Mouse (Mus musculus) bone marrow macrophage, adult 2 months (primary cell): Measurements from ENCODE around the gene Arhgef1. TPM values are rescaled to one million over a fixed set of nuclear protein-coding genes. Genes with fewer than 3 reads are reported as not detected.

Experiments
- H3K27ac ChIP-seq: 2 replicates; pipeline ENCODE4 v1.5.1; 2012; ENCODE audit warnings: low read depth, low read length; ENCODE audit not compliant: insufficient read depth
- H3K4me1 ChIP-seq: 2 replicates; pipeline ENCODE4 v1.6.1; 2012; ENCODE audit warnings: low read length; ENCODE audit not compliant: control insufficient read depth, insufficient read depth
- H3K4me3 ChIP-seq: 2 replicates; pipeline ENCODE4 v1.5.1; 2012; ENCODE audit warnings: mild to moderate bottlenecking, low read length, moderate library complexity; ENCODE audit not compliant: insufficient read depth
- CTCF ChIP-seq: IDR thresholded peaks from 2 replicates; pipeline ENCODE4 v1.5.1; 2012; ENCODE audit warnings: low read depth, mild to moderate bottlenecking, low read length, moderate library complexity
- POLR2A ChIP-seq: IDR thresholded peaks from 2 replicates; pipeline ENCODE4 v1.6.1; 2012; ENCODE audit warnings: mild to moderate bottlenecking, low read depth, low read length, borderline replicate concordance
- polyA plus RNA-seq: library from polyadenylated mRNA; stranded (reverse); fragments of >200 nt; gene quantifications from 2 replicates; pipeline ENCODE4 v1.2.4, GENCODE M21; 2012; ENCODE audit not compliant: missing spikeins, insufficient read depth, insufficient read length

Gene Arhgef1
- polyA plus RNA-seq, 1 experiment, result 197 TPM

DNA sequence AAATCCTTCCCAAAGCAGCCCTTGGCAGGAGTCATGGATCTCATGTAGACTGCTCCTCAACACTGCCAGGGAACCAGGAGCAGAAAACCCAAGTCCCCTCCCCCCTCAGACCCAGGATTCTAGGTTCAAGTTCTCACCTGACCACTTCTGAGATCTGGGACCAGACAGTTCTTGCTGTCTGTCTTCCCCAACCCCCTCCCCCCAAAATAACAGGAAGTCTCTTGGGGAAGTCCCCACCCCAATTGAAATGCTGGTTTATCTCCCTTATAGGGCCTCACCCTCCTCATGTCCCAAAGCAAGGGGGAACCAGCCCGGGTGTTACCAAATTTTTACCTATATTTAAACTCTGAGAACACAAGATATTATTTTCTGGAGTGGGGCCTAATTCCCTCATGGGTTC is 870 bp upstream of the Arhgef1 start:
- Histone ChIP-seq H3K27ac (peak overlapping the region; percentile 70), H3K4me3 (no peak overlapping the region)

DNA sequence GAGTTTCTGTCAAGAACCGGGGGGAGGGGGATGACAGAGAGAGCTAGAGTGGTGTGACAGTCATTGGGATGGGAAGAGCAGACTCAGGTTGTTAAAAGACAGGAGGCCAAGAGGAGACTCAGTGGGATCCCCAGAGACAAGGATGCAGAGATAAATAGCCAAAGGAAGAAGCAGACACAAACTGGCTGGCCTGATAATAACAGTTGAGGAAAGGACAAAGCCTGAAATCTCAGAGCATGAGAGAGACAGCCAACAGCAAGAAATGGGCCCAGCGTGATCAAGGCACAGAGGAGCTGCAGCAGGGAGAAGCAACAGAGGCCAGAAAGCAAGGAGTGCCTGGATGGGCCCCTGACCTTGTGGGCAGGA is 465 bp upstream of the Arhgef1 start:
- no peak for TF ChIP-seq CTCF
- TF ChIP-seq POLR2A, result no peak
- peak overlapping the region; percentile 52 for H3K4me3 ChIP-seq
- H3K27ac ChIP-seq, result peak overlapping the region; percentile 70
- peaks cover 14% of the 10 kb centered on the region for H3K4me1 ChIP-seq

More for the DNA sequence above, 870 bp upstream of the Arhgef1 start:
- no peak for TF ChIP-seq POLR2A
- TF ChIP-seq CTCF, result no peak
- H3K4me1 ChIP-seq, result peaks cover 14% of the 10 kb centered on the region

DNA sequence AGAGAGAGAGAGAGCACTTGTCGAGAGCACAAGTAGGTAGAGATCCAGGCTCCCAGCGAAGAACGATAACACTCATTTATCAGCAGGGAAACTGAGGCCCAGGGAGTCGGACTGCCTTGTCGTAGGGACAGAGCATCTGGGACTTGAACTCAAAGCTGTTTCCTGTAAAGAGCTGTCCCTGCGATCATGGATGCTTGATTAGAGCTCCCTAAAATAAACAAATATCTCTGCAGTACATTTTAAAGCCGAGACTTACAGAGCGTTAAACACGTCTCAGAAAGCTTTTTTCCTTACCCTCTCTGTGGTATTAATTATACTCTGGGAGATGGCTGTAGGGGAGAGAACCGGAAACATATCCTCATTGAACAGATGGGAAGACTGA is 723 bp downstream of the Arhgef1 start:
- H3K4me1 ChIP-seq, result peaks cover 14% of the 10 kb centered on the region
- TF ChIP-seq POLR2A, result no peak
- no peak for TF ChIP-seq CTCF
- peak overlapping the region; percentile 76 for H3K27ac ChIP-seq
- peak overlapping the region; percentile 78 for H3K4me3 ChIP-seq

DNA sequence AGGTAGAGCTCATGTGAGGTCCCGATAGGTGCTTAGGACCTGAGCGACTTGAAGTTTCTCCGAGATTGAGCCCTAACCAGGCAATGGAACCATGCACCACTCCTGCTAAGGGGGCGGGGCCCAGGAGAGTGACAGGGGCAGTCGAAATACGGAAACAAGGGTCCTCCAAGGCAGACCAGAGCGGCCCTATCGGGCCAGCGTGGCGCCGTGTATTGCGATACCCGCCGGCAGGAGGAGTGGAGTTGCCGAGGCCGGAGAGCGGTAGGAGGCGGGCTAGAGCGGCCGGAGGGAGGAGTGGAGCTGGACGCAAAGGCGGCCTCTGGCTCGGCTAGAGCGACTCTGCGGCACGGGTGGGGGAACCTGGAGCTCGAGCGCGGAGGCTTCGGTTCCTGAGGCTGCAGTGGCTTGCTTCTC is 1.4 kb downstream of the Arhgef1 start:
- TF ChIP-seq POLR2A (no peak), CTCF (no peak)
- Histone ChIP-seq H3K27ac (peak overlapping the region; percentile 76), H3K4me3 (peak overlapping the region; percentile 88), H3K4me1 (peaks cover 14% of the 10 kb centered on the region)

DNA sequence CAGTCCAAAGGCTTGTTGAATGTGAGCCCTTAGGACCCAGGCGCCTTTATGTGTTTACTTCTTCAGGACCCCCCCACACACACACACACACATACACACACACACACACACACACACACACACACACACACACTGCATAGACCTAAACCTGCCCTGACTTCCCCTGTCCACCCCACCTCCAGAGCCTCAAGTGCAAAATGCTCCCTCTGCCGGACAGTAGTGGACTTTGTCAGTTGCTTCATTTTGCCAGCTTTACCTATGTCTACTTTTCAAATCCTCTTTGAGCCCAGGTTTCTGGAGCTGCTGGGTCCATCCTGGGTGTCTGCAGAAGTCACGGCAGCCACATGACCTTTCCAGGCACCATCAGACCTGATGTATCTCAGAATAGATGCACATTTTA is 2.2 kb downstream of the Arhgef1 start:
- TF ChIP-seq POLR2A (no peak), CTCF (peak; percentile 77)
- Histone ChIP-seq H3K27ac (no peak overlapping the region), H3K4me3 (peak overlapping the region; percentile 88), H3K4me1 (peaks cover 14% of the 10 kb centered on the region)

DNA sequence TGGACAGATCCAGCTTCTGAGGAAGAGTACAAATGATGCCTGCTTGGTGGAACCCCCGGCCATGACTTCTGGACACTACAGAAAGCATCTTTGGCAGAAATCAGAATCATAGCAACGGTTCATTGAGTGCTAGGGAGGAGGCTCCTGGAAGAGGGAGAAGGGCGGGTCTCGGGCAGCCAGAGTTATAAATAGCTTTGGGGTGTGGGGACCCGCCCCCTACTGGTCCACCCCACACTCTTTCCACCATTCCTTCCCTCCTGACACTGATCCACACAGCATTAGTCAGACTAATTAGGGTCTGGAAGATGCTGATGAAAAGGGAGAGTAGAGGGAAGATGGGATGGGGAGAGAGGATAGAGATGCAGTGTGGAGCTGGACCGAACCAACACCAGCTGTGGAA is 3.8 kb downstream of the Arhgef1 start:
- Histone ChIP-seq H3K4me3 (no peak overlapping the region), H3K27ac (no peak overlapping the region), H3K4me1 (peaks cover 14% of the 10 kb centered on the region)
- TF ChIP-seq CTCF, result no peak
- no peak for TF ChIP-seq POLR2A

DNA sequence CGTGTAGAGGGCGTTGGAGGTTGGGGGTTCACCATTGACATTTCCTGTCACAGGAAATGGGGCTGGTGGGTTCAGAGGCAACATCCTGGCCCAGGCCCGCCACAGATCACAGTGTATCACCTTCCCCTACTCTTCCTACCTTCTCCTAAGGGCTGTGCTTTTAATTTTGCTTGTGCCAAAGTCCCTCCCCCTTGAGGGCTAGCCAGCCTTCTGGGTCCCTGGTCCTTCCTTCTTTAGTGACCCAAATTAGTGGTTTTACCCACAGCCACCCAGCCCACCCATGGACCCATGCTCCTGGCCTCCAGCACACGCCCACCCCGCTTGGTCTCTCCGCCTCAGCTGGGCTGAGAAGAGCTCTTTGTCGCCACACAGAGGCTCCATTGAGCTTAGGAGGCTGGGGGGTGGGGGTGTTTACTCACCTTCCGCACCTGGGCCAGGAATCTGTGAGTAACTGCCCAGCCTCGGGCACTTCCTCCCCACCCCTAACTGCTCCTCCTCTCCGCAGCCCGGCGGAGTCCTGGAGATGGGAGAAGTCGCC is 4.6 kb downstream of the Arhgef1 start:
- Histone ChIP-seq H3K4me3 (no peak overlapping the region), H3K27ac (no peak overlapping the region), H3K4me1 (peaks cover 8% of the 10 kb centered on the region)
- TF ChIP-seq POLR2A, result no peak
- no peak for TF ChIP-seq CTCF

DNA sequence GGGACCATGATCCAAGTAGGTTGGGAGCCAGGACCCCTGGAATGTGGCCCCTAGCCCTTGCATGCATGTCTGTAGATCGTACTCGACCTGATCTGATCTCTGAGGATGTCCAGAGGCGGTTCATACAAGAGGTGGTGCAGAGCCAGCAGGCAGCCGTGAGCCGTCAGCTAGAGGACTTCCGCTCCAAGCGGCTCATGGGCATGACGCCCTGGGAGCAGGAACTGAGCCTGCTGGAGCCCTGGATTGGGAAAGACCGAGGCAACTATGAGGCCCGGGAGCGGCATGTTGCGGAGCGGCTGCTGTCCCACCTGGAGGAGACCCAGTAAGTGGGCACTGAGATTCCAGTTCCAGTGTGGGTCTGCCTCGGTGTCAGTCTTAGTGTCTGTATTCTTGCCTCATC is 9.8 kb downstream of the Arhgef1 start:
- H3K27ac ChIP-seq, result no peak overlapping the region
- H3K4me3 ChIP-seq, result no peak overlapping the region
- TF ChIP-seq CTCF, result no peak
- no peak for TF ChIP-seq POLR2A
- no peaks in the 10 kb centered on the region for H3K4me1 ChIP-seq

DNA sequence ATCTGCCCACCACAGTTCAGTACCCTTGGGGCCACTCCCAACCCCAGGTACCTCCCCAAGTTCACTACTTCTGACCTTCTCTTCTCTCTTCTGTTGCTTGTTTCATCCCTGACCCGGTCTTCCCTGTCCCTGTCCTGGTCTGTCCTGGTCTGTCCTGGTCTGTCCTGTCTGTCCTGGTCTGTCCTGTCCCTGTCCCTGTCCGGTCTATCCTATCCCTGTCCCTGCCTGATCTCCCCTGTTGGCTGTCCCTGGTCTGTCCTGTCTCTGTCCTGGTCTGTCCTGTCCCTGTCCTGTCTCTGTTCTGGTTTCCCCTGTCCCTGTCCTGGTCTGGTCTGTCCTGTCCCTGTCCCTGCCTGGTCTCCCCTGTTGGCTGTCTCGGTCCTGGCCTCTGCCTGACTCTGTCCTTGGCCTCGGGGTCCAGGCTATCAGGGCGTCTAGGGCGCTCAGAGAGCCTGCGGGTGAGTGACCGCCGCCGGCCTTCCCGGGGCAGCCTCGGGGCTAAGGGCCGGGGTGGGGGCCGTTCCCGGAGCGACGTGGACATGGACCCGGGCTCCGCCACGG is 16.1 kb downstream of the Arhgef1 start:
- TF ChIP-seq POLR2A (no peak), CTCF (no peak)
- no peak overlapping the region for H3K4me3 ChIP-seq
- H3K4me1 ChIP-seq, result no peaks in the 10 kb centered on the region
- H3K27ac ChIP-seq, result no peak overlapping the region

DNA sequence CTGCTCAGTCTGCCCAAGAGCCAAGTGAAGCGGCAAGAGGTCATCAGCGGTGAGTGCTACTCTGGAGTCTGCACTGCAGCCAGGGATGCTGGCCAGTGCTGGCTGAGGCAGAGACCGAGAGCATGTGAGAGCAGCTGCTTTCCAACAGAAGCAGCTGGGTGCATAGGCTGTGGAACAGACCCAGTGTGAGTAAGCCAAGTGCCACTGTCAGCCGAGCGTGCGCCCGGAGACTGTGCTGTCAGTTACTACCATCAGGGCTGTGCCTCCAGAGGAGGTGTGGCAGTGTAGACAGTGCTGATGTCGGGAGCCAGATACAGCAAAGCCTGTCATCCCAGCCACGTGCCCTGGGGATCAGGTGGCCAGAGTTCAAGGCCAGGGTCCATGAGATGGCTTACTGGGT is 17.0 kb downstream of the Arhgef1 start:
- Histone ChIP-seq H3K4me1 (no peaks in the 10 kb centered on the region), H3K4me3 (no peak overlapping the region), H3K27ac (no peak overlapping the region)
- TF ChIP-seq POLR2A (no peak), CTCF (no peak)

DNA sequence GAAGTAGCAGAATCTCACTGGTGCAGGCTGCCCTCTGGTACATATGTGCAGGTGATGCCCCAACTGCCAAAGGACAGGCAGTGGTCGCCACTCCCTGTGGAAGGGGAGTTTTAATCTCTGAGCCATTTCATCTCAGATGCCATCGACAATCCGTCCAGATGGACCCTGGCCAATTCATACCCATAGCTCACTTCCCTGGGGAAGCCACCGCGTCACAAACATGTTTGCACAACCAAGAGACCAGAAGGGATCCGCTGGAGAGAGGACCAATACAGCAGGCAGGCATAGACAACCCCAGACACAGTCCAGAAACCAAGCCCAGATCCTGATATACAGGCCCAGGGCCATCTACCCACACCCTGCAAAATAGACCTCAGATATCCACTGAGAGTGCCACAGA is 27.8 kb downstream of the Arhgef1 start:
- Histone ChIP-seq H3K27ac (no peak overlapping the region), H3K4me1 (no peaks in the 10 kb centered on the region), H3K4me3 (no peak overlapping the region)
- TF ChIP-seq POLR2A (no peak), CTCF (no peak)
